Mouse (Mus musculus) neural tube, embryonic 15.5 days (tissue): ENCODE results near the gene Ovol3. TPM values are rescaled to one million over a fixed set of nuclear protein-coding genes. Genes with fewer than 3 reads are reported as not detected.
"Not testable (repeated sequence)": the region's sequence is repeated elsewhere in the genome, so short reads cannot be mapped to it uniquely, and the experiment has no call there.

ENCODE experiments used
- ATAC-seq: fragments of 200-750 bp; cut with Nextera tagmentation; 2 replicates; pipeline ENCODE4 v1.8.0; 2017; ENCODE audit warnings: mild to moderate bottlenecking, moderate TSS enrichment, moderate library complexity; ENCODE audit not compliant: low FRiP score
- H3K27ac ChIP-seq: fragments of 300-500 bp; sonication (generic); replicated peaks from 2 replicates; pipeline ENCODE4 v1.5.1; 2015; ENCODE audit warnings: mild to moderate bottlenecking, inconsistent platforms
- H3K27me3 ChIP-seq: fragments of 300-500 bp; sonication (generic); replicated peaks from 2 replicates; pipeline ENCODE4 v1.6.1; 2015; ENCODE audit warnings: inconsistent platforms
- H3K36me3 ChIP-seq: fragments of 300-500 bp; sonication (generic); 2 replicates; pipeline ENCODE4 v1.6.1; 2015; ENCODE audit warnings: inconsistent platforms
- H3K4me1 ChIP-seq: fragments of 300-500 bp; sonication (generic); 2 replicates; pipeline ENCODE4 v1.6.1; 2015; ENCODE audit warnings: inconsistent platforms
- H3K4me2 ChIP-seq: fragments of 300-500 bp; sonication (generic); 2 replicates; pipeline ENCODE4 v1.6.1; 2015; ENCODE audit warnings: inconsistent platforms, mild to moderate bottlenecking, moderate library complexity
- H3K4me3 ChIP-seq: fragments of 300-500 bp; sonication (generic); replicated peaks from 2 replicates; pipeline ENCODE4 v1.5.1; 2015; ENCODE audit warnings: mild to moderate bottlenecking, inconsistent platforms
- H3K9ac ChIP-seq: fragments of 300-500 bp; sonication (generic); replicated peaks from 2 replicates; pipeline ENCODE4 v1.6.1; 2015; ENCODE audit warnings: mild to moderate bottlenecking, inconsistent platforms
- H3K9me3 ChIP-seq: fragments of 300-500 bp; sonication (generic); replicated peaks from 2 replicates; pipeline ENCODE4 v1.6.1; 2016; ENCODE audit warnings: inconsistent platforms
- WGBS: fragments of 180-500 bp; shearing (Covaris S2); methylation state at CpG from one replicate; pipeline ENCODE4 v1.1.7; 2015; ENCODE audit warnings: mixed read lengths; 5-methylcytosine and 5-hydroxymethylcytosine counted together
- polyA plus RNA-seq: library from polyadenylated mRNA; unstranded; fragments of >200 nt; fragmentation: Nextera tagmentation; extraction: Ambion mirVana; gene quantifications from 2 replicates; pipeline ENCODE4 v1.2.1, GENCODE M21; 2015

Ovol3 gene
- polyA plus RNA-seq, 1 experiment from 2014 or later, result not detected

DNA sequence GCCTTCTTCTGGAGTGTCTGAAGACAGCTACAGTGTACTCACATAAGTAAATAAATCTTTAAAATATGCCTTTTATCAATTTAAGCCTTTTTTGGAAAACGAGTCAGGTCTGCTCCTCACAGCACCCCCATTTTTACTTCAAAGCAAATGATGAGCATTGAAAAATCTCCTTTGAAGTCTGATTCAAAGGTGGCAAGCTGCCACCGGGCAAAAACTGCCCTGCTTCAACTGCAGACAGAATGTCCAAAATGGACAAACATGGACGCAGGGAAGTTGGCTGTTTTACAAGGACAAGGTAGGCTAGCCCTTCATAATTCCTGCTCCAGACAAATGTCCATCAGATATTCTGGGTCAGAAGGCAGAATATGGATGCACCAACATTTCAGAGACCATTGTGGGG, 14.1 kb downstream of the Ovol3 start:
- no peak for ATAC-seq

DNA sequence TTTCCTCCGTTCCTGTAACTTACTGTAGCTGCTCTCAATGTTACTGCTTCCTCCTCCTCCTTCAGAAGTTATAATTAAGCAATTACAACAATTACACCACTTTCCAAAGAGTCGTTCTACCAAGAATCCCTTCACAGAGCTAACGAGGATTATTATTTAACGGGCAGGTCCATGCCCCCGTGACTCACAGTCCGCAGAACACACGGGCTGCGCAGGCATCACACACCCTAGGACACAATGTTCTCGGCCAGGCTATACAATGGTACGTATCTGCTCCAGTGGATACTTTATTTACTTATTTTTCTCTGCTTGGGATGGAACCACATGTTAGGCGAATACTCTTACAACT, 15.5 kb downstream of the Ovol3 start:
- ATAC-seq, result no peak
- H3K9me3 ChIP-seq, result no peaks in the 10 kb centered on the region
- WGBS, result 18% methylated on average over 11 of the region's 11 CpGs
- H3K4me3 ChIP-seq, result peak overlapping the region; percentile 44
- H3K4me2 ChIP-seq, result peak overlapping the region; percentile 85
- H3K36me3 ChIP-seq, result peaks cover 14% of the 10 kb centered on the region
- H3K9ac ChIP-seq, result peak overlapping the region; percentile 57
- peaks cover 20% of the 10 kb centered on the region for H3K4me1 ChIP-seq
- no peaks in the 10 kb centered on the region for H3K27me3 ChIP-seq
- no peak overlapping the region for H3K27ac ChIP-seq

More for the DNA sequence above, 14.1 kb downstream of the Ovol3 start:
- no peaks in the 10 kb centered on the region for H3K27me3 ChIP-seq
- peaks cover 18% of the 10 kb centered on the region for H3K4me1 ChIP-seq
- no peaks in the 10 kb centered on the region for H3K9me3 ChIP-seq
- no peak overlapping the region for H3K9ac ChIP-seq
- H3K27ac ChIP-seq, result no peak overlapping the region
- 90% methylated on average over 3 of the region's 3 CpGs for WGBS
- peaks cover 25% of the 10 kb centered on the region for H3K36me3 ChIP-seq
- H3K4me2 ChIP-seq, result no peak overlapping the region
- no peak overlapping the region for H3K4me3 ChIP-seq

DNA sequence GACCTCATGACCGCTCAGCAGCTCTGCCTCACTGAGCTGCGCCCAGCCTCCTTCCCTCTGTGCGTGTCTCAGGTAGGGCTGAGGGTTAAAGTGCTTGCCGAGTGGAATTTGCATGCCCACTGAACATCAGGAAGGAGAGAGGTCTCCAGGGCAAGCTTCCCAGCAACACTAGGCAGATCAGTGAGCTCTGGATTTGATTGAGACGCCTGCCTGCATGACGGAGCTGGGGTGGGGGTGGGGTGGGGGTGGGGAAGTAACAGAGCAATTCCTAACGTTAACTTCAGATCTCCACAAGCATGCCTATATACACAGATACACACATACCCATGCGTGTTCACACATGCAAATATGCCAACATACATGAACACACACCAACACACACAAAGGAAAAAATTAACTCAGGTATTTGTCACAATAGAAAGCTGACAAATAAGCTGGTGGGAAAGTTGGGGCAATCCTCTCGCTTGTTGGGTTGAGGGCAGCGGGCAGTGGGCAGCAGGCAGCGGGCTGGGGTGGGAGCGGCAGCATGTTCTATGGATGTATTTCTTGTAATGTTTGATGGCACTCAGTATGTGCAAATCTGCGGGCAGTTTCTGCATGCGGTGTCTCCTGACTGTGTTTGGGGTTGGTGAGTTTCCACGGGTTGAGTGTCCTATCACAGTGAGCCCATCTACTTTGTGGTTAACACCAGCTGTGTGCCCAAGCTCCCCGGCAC, 16.1 kb downstream of the Ovol3 start:
- 4% methylated on average over 16 of the region's 16 CpGs for WGBS
- Histone ChIP-seq H3K27ac (peak overlapping the region; percentile 76), H3K4me2 (peak overlapping the region; percentile 85), H3K9me3 (no peaks in the 10 kb centered on the region), H3K36me3 (peaks cover 13% of the 10 kb centered on the region), H3K27me3 (no peaks in the 10 kb centered on the region), H3K9ac (peak overlapping the region; percentile 57), H3K4me3 (peak overlapping the region; percentile 44), H3K4me1 (peaks cover 20% of the 10 kb centered on the region)
- peak; percentile 60 for ATAC-seq

DNA sequence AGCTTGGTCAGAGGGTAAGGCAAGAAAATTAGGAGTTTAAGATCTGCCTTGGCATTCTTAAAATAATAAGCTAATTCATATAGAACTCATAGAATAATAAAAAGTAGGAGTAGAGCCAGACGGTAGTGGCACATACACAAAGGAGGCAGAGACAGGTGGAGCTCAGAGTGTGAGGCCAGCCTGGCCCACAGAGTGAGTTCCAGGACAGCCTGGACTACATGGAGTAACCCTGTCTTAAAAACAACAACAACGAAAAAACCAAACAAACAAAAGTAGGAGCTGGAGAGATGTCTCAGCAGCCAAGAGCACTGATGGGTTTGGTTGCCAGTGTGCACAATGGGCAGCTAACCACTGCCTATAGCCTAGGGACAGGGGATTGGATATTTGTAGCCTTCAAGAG, 18.2 kb downstream of the Ovol3 start:
- H3K27ac ChIP-seq, result no peak overlapping the region
- peak overlapping the region; percentile 53; the same call in 1 of the 2 replicates for H3K4me2 ChIP-seq
- 82% methylated on average over 2 of the region's 2 CpGs for WGBS
- H3K9ac ChIP-seq, result no peak overlapping the region
- 0 out of 2 replicates have a peak, but pooled peaks have one; percentile 34 for ATAC-seq
- H3K4me3 ChIP-seq, result no peak overlapping the region
- H3K9me3 ChIP-seq, result no peaks in the 10 kb centered on the region
- H3K4me1 ChIP-seq, result peaks cover 20% of the 10 kb centered on the region
- no peaks in the 10 kb centered on the region for H3K27me3 ChIP-seq
- H3K36me3 ChIP-seq, result no peaks in the 10 kb centered on the region

DNA sequence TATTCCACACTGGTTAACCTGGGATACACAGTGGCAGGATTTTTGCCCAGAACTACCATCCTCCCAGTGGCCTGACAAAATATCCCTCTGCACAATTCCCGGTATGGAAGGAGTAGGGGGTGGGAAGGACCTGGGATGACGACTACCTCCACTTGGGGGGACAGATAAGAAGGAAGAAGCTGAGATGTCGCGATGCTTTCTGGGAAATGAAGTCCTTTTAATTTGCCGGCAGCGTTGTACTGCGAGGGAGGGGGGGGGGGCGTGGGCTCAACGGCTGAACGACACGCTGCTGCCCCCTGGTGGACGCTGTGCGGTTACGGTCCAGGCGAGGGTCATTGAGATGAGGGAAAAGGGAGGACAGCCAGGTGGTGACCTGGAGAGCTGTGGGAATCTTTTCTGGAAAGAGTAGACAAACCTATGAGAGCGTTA, 18.8 kb downstream of the Ovol3 start:
- peak overlapping the region; percentile 21; the same call in 1 of the 2 replicates for H3K9ac ChIP-seq
- H3K27ac ChIP-seq, result peak overlapping the region; percentile 75
- peaks cover 20% of the 10 kb centered on the region for H3K4me1 ChIP-seq
- peak overlapping the region; percentile 53 for H3K4me2 ChIP-seq
- H3K9me3 ChIP-seq, result no peaks in the 10 kb centered on the region
- WGBS, result 2% methylated on average over 15 of the region's 16 CpGs
- no peaks in the 10 kb centered on the region for H3K27me3 ChIP-seq
- peak overlapping the region; percentile 22; the same call in 1 of the 2 replicates for H3K4me3 ChIP-seq
- H3K36me3 ChIP-seq, result no peaks in the 10 kb centered on the region
- ATAC-seq, result peak; percentile 78

DNA sequence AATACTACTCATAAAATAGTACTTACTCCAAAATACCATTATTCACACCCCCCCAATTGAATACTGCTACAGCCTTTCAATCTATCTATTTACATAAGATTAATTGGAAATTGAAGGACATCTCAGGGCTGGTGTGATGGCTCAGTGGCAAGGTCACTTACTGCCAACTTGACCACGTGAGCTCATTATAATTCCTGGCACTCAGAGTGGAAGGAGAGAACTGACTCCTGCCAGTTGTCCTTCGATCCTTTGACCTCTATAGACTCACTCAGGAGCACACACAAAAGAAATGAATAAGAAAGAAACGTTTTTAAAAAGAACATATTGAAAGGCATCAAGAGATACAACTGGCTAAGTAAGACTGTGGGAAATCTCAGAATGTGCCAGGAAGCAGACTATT, 19.6 kb downstream of the Ovol3 start:
- Histone ChIP-seq H3K4me1 (peaks cover 20% of the 10 kb centered on the region), H3K4me2 (no peak overlapping the region), H3K9ac (no peak overlapping the region), H3K4me3 (no peak overlapping the region), H3K27me3 (no peaks in the 10 kb centered on the region), H3K27ac (no peak overlapping the region), H3K9me3 (no peaks in the 10 kb centered on the region), H3K36me3 (no peaks in the 10 kb centered on the region)
- no peak for ATAC-seq
- 89% methylated on average over 3 of the region's 3 CpGs for WGBS

DNA sequence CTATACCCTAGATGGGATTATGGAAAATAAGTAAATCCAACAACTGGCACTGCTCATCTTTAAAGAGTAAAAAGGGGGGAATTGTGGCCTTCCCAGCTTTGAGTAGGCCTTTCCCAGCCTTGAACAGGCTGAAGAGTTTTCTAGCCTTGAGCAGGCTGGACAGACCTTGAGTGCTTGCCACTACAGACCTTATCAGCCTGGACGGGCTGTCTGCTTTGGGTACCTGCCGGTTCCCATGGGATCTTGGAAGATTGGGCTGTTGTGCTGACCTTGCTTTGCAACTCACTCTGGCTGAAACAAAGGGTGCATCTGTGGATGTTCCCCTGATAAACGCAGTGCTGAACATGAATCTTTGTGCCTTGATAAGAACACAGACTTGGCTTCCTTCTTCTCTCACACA, 21.6 kb downstream of the Ovol3 start:
- no peak overlapping the region for H3K4me2 ChIP-seq
- 90% methylated on average over 3 of the region's 3 CpGs for WGBS
- H3K27me3 ChIP-seq, result no peaks in the 10 kb centered on the region
- ATAC-seq, result no peak
- H3K4me1 ChIP-seq, result peaks cover 7% of the 10 kb centered on the region
- H3K9me3 ChIP-seq, result no peaks in the 10 kb centered on the region
- H3K9ac ChIP-seq, result no peak overlapping the region
- H3K4me3 ChIP-seq, result no peak overlapping the region
- no peaks in the 10 kb centered on the region for H3K36me3 ChIP-seq
- no peak overlapping the region for H3K27ac ChIP-seq

DNA sequence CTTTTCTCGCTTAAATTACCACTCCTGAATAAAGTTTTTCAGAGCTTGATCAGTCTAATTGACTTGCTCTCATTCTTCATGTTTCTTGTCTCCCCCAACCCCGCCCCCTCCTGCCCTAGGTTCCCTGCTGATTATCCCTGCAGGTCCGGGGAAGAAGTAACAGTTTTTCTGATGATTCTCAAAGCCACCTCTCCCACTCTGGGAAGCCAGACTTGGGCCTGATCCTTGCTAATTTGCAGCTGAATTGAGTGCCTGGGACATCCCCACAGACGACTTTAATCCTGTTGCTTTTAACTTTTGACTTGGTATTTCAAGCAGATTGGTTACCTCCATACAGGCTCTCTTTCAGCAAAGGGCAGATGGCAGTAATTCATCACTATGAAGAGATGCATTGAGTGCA, 24.5 kb downstream of the Ovol3 start:
- H3K4me1 ChIP-seq, result no peaks in the 10 kb centered on the region
- no peaks in the 10 kb centered on the region for H3K27me3 ChIP-seq
- H3K4me2 ChIP-seq, result no peak overlapping the region
- H3K36me3 ChIP-seq, result no peaks in the 10 kb centered on the region
- H3K9ac ChIP-seq, result no peak overlapping the region
- ATAC-seq, result no peak
- H3K27ac ChIP-seq, result no peak overlapping the region
- WGBS, result 19% methylated on average over 4 of the region's 4 CpGs
- H3K4me3 ChIP-seq, result no peak overlapping the region
- no peaks in the 10 kb centered on the region for H3K9me3 ChIP-seq

DNA sequence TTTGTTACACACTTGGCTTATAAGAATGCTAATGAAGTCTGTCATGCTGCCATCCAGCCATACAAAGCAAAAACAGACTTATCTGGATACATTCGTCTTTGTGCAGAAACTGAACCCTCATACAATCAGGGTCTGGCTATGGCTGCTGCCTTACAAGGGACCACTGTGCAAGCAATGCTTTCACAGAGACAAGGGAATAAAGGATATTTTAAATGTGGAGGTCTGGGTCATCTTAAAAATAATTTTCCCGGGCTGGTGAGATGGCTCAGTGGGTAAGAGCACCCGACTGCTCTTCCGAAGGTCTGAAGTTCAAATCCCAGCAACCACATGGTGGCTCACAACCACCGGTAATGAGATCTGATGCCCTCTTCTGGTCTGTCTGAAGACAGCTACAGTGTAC, 29.2 kb downstream of the Ovol3 start:
- not testable (repeated sequence) for H3K27me3 ChIP-seq, H3K9ac ChIP-seq, H3K9me3 ChIP-seq, H3K4me3 ChIP-seq, H3K4me1 ChIP-seq, H3K4me2 ChIP-seq, ATAC-seq, H3K27ac ChIP-seq, H3K36me3 ChIP-seq
- WGBS, result 60% methylated on average over 5 of the region's 5 CpGs

DNA sequence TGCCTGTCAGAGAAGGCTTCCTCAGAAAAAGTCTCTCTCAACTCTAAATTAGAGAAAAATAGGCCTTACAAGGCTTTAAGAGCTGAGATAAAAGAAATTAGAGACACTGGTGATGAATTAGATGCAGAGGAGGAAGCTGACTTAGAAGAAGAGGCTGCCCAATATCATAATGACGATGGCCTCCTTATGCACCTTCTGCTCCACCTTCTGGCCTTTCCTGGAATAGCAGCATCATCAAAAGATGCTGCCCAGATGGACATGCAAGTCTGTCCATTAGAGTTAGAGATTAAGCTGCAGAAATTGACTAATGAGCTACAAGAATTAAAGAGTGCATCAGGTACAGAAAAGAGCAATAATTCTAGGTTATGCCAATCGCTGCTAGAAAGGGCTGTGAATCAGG, 30.1 kb downstream of the Ovol3 start:
- Histone ChIP-seq H3K36me3 (no peaks in the 10 kb centered on the region), H3K4me1 (peaks cover 11% of the 10 kb centered on the region), H3K27me3 (no peaks in the 10 kb centered on the region), H3K27ac (no peak overlapping the region), H3K4me2 (no peak overlapping the region), H3K9ac (no peak overlapping the region), H3K9me3 (no peaks in the 10 kb centered on the region), H3K4me3 (no peak overlapping the region)
- 3% methylated on average over 2 of the region's 2 CpGs for WGBS
- ATAC-seq, result no peak

DNA sequence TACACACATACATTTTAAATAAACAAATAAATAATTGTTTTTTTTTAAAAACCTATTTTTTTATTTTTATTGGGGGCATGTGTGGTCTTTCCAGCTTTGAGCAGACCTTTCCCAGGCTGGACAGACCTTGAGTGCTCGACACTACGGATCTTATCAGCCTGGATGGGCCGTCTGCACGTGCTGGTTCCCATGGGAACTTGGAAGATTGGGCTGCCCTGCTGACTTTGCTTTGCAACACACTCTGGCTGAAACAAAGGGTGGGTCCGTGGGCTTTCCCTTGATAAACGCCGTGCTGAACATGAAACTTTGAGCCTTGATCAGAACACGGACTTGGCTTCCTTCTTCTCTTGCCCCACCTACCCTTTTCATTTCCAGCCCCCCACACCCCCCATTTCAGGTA, 31.1 kb downstream of the Ovol3 start:
- no peak overlapping the region for H3K27ac ChIP-seq
- no peak for ATAC-seq
- WGBS, result 17% methylated on average over 8 of the region's 8 CpGs
- H3K27me3 ChIP-seq, result no peaks in the 10 kb centered on the region
- no peaks in the 10 kb centered on the region for H3K9me3 ChIP-seq
- H3K4me1 ChIP-seq, result peaks cover 11% of the 10 kb centered on the region
- H3K36me3 ChIP-seq, result no peaks in the 10 kb centered on the region
- H3K4me2 ChIP-seq, result no peak overlapping the region
- H3K9ac ChIP-seq, result no peak overlapping the region
- no peak overlapping the region for H3K4me3 ChIP-seq

DNA sequence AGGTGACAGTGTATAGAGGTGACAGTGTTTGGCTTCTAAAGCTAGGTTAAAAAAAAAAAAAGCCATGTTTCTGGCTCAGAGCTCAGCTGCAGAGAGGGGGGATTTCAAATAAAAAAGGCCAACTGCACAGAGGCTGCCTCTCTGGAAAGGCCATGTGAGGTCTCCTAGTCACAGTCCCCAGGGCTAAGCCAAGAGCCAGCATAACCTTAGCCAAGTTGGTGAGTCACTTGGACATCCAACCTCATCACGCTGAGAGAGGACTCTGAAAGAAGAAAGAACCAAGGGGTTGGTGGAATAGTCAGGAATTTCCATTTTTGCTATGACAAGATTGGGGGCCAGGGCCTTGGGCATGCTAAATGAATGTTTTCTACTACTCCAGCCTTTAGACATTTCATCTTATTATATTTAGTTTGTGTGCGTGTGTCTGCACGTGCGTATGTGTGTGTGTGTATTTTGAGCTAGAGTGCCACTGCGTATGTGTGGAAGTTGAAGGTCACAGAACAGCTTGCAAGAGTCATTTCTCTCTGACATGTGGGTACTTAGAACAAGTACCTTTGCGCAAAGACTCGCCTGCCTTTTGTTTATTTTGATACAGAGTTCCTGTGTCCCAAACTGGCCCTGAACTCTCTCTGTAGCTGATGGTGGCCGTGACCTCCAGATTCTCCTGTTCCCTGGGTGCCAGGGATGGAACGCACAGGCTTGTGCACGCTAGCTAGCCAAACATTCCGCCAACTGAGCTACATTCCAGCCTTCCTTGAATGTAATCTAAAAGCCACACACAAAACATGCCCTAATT, 32.4 kb downstream of the Ovol3 start:
- ATAC-seq, result no peak
- Histone ChIP-seq H3K9ac (no peak overlapping the region), H3K4me2 (no peak overlapping the region), H3K4me3 (no peak overlapping the region), H3K27me3 (no peaks in the 10 kb centered on the region), H3K36me3 (no peaks in the 10 kb centered on the region), H3K27ac (no peak overlapping the region), H3K9me3 (no peaks in the 10 kb centered on the region), H3K4me1 (peaks cover 19% of the 10 kb centered on the region)
- WGBS, result 85% methylated on average over 11 of the region's 11 CpGs
